Mouse (Mus musculus) MEL-GATA-1-ER (cell line): Measurements from ENCODE around the gene Scgb2b21.
"Not testable (repeated sequence)": the region's sequence is repeated elsewhere in the genome, so short reads cannot be mapped to it uniquely, and the experiment has no call there.

Source experiments
- DNase-seq: peaks from one replicate; pipeline ENCODE4 v3.0.0-alpha.2; 2012; ENCODE audit warnings: low read depth; ENCODE audit errors: extremely low read depth

Scgb2b21 gene

DNA sequence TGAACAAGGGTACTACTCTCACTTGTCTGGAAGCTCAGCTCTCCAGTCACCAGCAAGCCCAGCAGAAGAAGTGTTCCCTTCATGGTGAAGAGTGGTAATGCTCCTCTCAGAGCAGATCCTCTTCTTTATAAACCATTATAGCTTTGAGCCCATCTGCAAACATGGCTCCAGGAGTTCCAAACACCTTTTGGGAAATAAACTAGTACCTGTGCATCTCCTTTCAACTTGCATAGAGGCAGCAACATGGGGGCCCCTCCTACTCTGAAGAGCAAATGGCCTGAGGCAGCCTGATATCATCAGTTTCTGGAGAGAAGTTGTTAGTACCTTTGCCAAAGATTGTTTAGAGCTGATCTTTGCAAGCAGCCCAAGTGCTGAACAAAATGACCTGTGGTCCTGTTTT lies at the start of gene Scgb2b21:
TSS of gene Scgb2b21 (minus strand) at position 101 of the 400 bp plus-strand sequence.
- no peak for DNase-seq

DNA sequence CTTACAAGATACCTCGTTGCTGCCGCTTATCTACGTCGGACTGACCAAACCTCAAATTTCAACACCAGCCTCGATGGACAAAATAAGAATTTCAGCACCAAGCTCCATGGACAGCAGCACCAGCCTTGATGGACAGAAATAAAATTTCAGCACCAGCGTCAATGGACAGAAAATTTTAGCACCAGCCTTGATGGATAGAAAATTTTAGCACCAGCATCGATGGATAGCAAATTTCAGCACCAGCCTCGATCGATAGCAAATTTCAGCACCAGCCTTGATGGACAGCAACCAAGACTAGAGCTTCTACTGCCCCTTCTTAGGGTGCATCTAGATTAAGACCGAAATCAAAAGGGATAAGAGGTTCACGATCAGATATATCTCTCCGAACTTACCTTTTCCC lies 23.2 kb upstream of the Scgb2b21 start:
- not testable (repeated sequence) for DNase-seq
